Mouse (Mus musculus) embryonic fibroblast, embryonic 13.5 days (primary cell): ENCODE results near the gene Cacnb2. TPM values are rescaled to one million over a fixed set of nuclear protein-coding genes. Genes with fewer than 3 reads are reported as not detected.

Experiments
- H3K27ac ChIP-seq: 2 replicates; pipeline ENCODE4 v1.5.1; 2012; ENCODE audit warnings: low read length, control low read depth, inconsistent platforms; ENCODE audit not compliant: insufficient read depth
- H3K4me1 ChIP-seq: 2 replicates; pipeline ENCODE4 v1.6.1; 2011; ENCODE audit warnings: low read length; ENCODE audit not compliant: control insufficient read depth, insufficient read depth
- H3K4me3 ChIP-seq: 2 replicates; pipeline ENCODE4 v1.5.1; 2011; ENCODE audit warnings: mild to moderate bottlenecking, control low read depth, low read length; ENCODE audit not compliant: insufficient read depth
- CTCF ChIP-seq: IDR thresholded peaks from 2 replicates; pipeline ENCODE4 v1.5.1; 2011; ENCODE audit warnings: mild to moderate bottlenecking, control low read depth, low read length, moderate library complexity, borderline replicate concordance; ENCODE audit not compliant: insufficient read depth
- POLR2A ChIP-seq: IDR thresholded peaks from 2 replicates; pipeline ENCODE4 v1.6.1; 2011; ENCODE audit warnings: low read depth, mild to moderate bottlenecking, control low read depth, low read length, moderate library complexity
- polyA plus RNA-seq: library from polyadenylated mRNA; stranded (reverse); fragments of >200 nt; gene quantifications from 2 replicates; pipeline ENCODE4 v1.2.4, GENCODE M21; 2011; ENCODE audit warnings: low read depth; ENCODE audit not compliant: missing spikeins, insufficient read length

The Cacnb2 gene
- polyA plus RNA-seq, 1 experiment: 5.1 TPM

DNA sequence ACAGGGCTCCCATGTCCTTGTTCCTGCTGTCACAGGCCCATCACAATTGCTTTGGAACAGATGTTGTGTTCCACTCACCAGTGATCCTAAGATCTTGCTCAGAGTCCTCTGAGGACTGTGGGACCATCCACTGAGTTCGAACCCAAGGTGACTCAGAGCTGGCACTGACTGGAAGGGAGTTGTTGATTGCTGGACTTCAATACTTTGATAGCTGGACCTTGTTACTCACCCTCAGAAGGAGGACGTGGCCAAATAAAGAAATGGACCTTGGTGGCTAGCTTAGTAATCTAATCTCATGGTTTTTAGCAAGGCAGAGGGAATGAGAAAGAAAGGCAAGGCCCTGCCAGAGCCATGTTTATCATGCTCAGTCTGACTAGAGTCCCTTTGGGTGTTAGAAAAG lies 218.1 kb downstream of the Cacnb2 start:
- H3K4me1 ChIP-seq: no peaks in the 10 kb centered on the region
- no peak overlapping the region for H3K27ac ChIP-seq
- H3K4me3 ChIP-seq: no peak overlapping the region
- no peak for TF ChIP-seq CTCF

- no peak overlapping the region for H3K4me3 ChIP-seq
- no peak overlapping the region for H3K27ac ChIP-seq
- no peak for TF ChIP-seq POLR2A
- TF ChIP-seq CTCF: no peak
- no peaks in the 10 kb centered on the region for H3K4me1 ChIP-seq
These were observed 220.2 kb downstream of the Cacnb2 start for GRCm38 (mm10) chr2:14823105-14823504.

DNA sequence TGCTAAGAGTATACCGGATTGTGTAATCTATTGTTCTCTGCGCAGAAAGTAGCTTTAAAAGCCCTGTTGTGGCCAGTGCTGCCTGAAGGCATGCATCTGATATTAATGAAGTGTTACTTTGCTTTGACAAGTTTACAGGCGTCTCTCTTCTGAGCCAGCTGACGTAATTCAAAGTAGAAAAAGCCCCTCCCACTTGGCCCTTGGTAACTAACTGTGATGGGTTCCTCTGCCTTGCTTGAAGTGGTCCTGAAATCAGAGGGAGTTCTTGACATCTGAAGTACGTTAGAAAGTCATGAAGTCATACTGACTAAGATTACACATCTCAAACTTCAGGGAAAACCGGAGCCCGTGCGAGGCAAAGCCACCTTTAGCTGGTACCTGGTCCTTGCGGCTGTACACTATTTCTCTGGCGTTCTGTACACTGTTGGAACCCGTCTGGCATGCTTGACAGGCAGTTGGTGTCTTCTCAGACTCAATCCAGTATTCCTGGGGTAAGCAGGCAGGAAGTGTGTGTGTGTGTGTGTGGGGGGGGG lies 221.0 kb downstream of the Cacnb2 start:
- TF ChIP-seq CTCF (no peak), POLR2A (no peak)
- Histone ChIP-seq H3K4me1 (no peaks in the 10 kb centered on the region), H3K4me3 (no peak overlapping the region), H3K27ac (peak overlapping the region; percentile 4; the same call in 1 of the 2 replicates)

GRCm38 (mm10) chr2:14825146-14825545 lies 222.3 kb downstream of the Cacnb2 start:
- H3K27ac ChIP-seq: no peak overlapping the region
- TF ChIP-seq POLR2A (no peak), CTCF (no peak)

DNA sequence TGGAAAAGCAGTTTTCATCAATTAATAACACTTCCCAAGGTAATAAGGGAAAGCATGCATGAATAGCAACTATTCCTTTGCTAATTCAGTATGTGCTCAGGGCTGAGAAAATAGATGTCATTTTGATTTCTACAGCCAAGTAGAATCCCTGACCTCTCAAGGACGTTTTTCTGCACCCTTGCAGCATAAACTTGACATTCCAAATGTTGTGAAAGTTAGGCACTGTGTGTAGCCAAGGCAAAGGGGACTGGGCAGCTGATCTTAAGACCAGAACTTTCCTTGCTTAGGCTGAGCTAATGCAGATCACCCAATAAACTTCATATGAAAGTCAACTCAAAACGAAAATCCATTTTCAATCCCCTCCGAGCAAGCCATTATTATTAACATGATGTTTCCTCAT lies 226.6 kb downstream of the Cacnb2 start:
- Histone ChIP-seq H3K27ac (no peak overlapping the region), H3K4me1 (no peaks in the 10 kb centered on the region), H3K4me3 (no peak overlapping the region)
- TF ChIP-seq CTCF: no peak
- no peak for TF ChIP-seq POLR2A

More at GRCm38 (mm10) chr2:14825146-14825545, 222.3 kb downstream of the Cacnb2 start:
- no peak overlapping the region for H3K4me3 ChIP-seq
- H3K4me1 ChIP-seq: no peaks in the 10 kb centered on the region

DNA sequence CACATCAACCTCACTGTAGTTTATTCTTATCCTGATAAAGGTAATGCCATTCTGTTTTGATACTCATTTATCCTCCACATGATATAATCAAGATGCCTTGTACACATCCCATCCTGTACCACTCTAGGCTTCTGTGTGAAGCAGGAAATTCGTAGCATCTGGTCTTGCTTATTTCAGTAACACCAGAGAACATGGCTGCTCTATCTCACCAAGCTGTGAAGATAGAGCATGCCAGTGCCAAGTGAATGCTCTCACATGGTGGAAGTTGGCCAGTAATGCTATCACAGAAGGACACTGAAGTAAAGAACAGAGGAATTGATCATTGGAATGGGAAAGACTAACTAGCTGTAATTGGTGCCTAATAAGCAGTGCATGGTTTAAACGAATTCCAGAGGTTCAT lies 228.4 kb downstream of the Cacnb2 start:
- no peaks in the 10 kb centered on the region for H3K4me1 ChIP-seq
- H3K4me3 ChIP-seq: no peak overlapping the region
- no peak overlapping the region for H3K27ac ChIP-seq
- TF ChIP-seq POLR2A: no peak
- TF ChIP-seq CTCF: no peak

DNA sequence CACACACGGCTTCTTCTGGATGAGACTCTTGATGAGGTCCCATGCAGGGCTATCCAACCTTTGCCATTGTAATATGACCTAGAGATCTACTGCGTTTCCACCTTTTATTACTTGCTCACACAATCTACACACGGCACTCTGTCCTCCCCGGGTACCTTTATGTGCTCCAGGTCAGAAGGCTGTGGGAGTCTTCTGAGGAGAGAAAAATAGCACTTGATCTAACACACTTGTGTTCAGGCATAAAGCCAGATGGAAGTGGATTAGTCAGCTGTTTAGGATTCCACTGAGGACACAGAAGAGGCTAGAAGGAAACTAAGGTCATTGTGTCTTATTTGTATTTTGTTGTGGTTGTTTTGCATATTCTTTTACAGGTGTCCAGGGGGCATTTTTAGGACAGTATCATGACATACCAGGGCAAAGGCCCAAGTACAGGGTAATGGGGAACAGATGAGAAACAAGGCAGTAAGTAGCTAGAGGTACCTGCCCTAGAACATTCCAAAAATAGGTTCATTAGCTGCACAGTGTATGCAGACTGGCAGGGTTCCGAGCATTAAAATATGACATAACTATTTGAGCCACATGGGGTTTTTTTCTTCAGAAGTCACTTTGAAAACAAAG lies 231.9 kb downstream of the Cacnb2 start:
- H3K4me3 ChIP-seq: no peak overlapping the region
- TF ChIP-seq CTCF (no peak), POLR2A (no peak)

DNA sequence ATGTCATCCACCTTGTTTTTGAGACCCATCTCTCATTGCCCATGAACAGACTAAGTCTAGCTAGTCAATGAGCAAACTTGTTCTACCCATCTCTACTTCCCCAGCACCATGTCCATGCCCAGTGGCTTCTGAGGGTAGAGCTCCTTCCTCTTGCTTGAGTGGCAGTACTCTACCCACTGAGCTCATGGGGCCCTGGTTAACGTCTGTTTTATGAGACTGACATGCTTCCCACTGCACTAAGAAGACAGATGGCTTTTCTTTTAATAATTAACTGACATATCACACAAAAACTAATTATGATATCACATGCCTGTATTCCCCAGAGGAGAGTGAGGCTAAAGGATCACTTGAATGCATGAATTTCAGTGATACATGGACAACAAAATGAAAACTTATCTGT lies 238.4 kb downstream of the Cacnb2 start:
- H3K4me3 ChIP-seq: no peak overlapping the region
- TF ChIP-seq CTCF: no peak
- TF ChIP-seq POLR2A: no peak
- no peaks in the 10 kb centered on the region for H3K4me1 ChIP-seq
- H3K27ac ChIP-seq: no peak overlapping the region

More for the DNA sequence above, 231.9 kb downstream of the Cacnb2 start:
- Histone ChIP-seq H3K4me1 (no peaks in the 10 kb centered on the region), H3K27ac (no peak overlapping the region)

DNA sequence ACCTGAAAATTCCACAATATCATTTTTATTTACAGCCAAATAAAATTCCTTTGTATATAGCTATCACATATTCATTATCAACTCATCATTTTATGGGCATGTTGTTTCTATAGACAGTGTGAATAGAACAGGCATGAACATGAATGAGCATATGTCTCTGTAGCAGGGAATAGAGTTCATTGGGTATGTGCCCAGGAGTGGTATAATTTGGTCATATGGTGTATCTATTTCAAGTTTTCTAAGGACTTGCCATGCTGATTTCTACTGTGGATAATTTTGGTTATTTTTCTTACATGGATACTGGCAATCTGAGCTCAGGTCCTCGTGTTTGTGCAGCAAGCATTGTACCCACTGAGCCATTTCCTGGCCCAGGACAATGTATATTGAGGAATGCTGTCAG lies 243.8 kb downstream of the Cacnb2 start:
- H3K4me1 ChIP-seq: no peaks in the 10 kb centered on the region
- H3K4me3 ChIP-seq: no peak overlapping the region
- TF ChIP-seq CTCF (no peak), POLR2A (no peak)
- no peak overlapping the region for H3K27ac ChIP-seq

- Histone ChIP-seq H3K4me1 (no peaks in the 10 kb centered on the region), H3K27ac (no peak overlapping the region), H3K4me3 (no peak overlapping the region)
- TF ChIP-seq CTCF (no peak), POLR2A (no peak)
These were observed 244.3 kb downstream of the Cacnb2 start for GRCm38 (mm10) chr2:14847188-14847587.

GRCm38 (mm10) chr2:14850831-14851230 lies 247.9 kb downstream of the Cacnb2 start:
- H3K4me1 ChIP-seq: no peaks in the 10 kb centered on the region
- TF ChIP-seq CTCF: no peak
- no peak for TF ChIP-seq POLR2A
- H3K27ac ChIP-seq: no peak overlapping the region
- H3K4me3 ChIP-seq: no peak overlapping the region
